Mouse (Mus musculus): ENCODE measurements around the gene Ahnak2.
"Not testable (repeated sequence)": the region's sequence is repeated elsewhere in the genome, so short reads cannot be mapped to it uniquely, and the experiment has no call there.

The Ahnak2 gene

GRCm38 (mm10) chr12:112821216-112821615 lies 18.8 kb upstream of the Ahnak2 start:
- no peak for DNase-seq (ENCODE audit: low read depth, low spot score)

DNA sequence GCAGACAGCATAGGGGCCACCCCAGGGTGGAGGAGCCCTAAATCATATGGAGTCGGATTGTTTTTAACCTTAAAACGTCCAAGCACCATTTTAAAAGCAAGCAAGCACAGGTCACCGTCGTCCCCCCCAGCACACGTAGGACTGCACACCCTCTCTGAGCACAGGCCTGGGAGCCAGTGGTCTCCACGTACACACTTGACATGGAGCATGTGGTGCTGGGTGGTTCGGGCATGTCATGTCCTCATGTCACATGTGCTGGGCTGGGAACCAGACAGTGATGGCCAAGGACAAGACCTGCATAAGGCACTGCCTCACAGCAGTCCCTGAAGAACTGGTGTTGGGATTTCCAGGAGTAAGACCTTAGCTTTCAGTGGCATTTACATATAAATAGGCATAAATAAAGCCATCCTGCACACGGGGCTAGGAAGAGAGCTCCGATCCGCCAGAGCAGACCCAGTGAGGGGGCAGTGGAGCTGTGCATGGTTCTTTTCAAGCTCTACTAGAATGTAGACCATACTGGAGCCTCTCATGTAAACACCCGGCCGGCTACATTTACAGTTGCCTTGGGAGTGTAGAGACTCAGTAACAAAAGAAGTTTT lies 18.0 kb upstream of the Ahnak2 start:
- DNase-seq (ENCODE audit: low read depth, low spot score), result no peak

DNA sequence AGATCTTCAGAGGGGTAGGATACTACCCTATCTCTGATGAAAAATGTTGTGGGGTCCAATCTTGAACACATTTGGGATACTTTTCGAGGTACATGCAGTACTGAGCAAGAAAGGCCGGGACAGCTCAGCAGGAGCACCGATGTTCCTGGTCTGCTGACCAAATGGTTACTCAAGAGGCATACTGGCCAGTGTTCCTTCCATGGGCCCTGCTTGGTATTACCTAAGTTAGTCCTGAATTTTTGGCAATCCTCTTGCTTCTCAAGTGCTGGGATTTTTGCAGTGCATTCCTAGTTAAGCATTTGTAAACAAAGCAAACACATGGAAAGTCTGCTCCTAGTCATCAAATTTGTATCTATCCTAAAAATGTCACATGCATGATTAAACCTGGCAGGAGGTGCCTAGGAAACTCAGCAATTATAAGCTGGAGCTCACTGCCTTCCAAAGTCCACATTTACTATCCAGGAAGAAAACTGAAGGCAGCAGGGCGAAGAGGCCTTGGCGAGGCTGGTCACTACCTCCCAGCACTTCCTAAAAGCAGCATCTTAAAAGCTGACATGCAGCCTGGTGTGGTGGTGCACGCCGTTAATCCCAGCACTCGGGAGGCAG lies 16.7 kb upstream of the Ahnak2 start:
- DNase-seq (ENCODE audit: low read depth, low spot score), result no peak

GRCm38 (mm10) chr12:112816866-112817265 lies 14.4 kb upstream of the Ahnak2 start:
- DNase-seq (ENCODE audit: low read depth, low spot score), result not testable (repeated sequence)

DNA sequence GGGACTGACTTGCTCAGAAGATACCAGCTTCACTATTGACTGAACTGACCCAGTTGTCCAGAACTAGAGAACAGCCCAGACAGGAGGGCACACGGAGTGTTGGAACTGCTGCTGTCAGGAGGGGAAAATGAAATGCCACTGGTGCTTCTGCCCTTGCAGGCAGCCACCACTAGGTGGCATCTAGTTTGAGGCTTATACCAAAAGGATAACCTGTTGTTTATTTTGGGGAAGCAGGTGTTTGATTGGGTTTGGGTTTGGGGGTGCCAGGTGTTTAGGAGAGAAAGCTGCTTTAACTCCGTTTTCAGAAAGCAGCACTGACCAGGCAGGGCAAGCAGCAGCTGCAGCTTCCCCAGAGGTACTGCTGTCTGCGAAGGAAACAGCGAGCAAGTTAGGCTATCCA lies 13.8 kb upstream of the Ahnak2 start:
- no peak for DNase-seq (ENCODE audit: low read depth, low spot score)

- DNase-seq (ENCODE audit: low read depth, low spot score), result no peak
Observed at GRCm38 (mm10) chr12:112814682-112815470, 12.4 kb upstream of the Ahnak2 start.

DNA sequence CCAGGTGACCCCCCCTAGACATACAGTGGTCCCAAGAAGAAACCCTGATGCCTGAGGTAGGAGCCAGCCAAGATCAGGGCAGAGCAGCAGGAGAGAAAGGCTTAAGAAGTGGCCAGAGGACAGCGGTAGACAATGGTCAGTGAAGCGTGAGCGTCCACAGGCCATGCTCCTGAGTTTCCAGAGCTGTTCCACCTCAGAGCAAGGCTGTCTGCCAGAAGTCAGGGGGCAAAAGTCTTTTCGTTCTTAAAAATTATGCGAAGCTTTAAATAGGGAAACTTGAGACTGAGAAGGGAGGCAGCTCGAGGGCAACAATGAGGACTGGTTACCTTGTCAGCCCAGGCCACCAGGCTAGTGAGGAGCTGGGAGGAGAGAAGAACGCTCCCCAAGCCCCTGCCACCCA lies 10.9 kb upstream of the Ahnak2 start:
- DNase-seq (ENCODE audit: low read depth, low spot score), result no peak

DNA sequence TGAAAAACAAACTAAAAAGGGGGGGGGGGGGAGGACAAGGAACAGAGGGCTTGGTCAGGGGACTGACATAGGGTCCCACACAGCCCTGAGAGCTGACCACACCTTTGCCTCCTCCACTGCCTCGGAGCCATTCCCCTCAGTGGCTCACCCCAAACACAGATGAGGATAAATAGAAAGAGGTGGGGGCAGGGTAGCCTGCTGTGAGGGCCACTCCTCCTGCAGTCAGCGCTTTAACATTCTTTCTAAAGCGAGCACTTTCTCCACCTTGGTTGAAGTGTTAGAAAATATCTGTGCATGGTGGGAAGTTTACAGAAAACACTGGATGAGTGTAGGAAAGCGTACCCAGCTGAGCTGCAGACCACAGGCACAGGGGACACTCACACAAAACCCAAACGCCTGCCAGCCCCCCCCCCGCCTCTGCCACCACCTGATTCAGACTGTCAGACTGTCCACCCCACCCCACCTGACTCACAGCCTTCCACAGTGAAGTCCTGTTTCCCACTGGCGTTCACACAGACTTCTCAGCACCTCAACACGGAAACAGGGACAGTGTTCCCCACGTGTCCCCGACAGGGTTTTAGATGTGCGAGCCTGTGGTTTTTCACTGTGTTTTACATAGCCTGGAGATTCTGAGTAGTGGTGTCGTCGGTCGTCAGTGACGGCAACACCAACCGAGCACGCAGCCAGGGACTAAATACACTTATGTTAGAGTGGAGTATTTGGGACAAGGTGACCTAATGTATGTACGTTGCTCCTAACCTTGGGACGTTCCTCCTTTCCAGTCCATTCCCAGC lies 7.8 kb upstream of the Ahnak2 start:
- DNase-seq (ENCODE audit: low read depth, low spot score), result no peak

DNA sequence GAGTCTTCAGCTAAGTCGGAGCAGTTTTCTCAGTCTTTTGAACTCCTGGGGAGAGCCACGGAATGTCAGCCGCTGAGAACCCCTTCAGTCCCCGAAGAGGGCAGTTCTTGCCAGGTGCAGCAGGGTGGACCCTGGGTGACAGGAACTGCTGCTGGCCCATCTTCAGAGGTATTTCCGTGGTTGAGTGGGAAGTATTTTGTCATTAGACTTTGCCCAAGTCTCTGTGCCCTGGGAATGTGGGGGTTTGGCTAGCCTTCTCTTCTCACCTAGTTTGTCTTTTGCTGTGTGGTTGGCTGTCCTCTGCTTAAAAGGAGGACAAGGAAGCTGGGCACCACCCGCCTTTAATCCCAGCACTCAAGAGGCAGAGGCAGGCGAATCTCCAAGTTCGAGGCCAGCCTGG lies 7.2 kb upstream of the Ahnak2 start:
- no peak for DNase-seq (ENCODE audit: low read depth, low spot score)

DNA sequence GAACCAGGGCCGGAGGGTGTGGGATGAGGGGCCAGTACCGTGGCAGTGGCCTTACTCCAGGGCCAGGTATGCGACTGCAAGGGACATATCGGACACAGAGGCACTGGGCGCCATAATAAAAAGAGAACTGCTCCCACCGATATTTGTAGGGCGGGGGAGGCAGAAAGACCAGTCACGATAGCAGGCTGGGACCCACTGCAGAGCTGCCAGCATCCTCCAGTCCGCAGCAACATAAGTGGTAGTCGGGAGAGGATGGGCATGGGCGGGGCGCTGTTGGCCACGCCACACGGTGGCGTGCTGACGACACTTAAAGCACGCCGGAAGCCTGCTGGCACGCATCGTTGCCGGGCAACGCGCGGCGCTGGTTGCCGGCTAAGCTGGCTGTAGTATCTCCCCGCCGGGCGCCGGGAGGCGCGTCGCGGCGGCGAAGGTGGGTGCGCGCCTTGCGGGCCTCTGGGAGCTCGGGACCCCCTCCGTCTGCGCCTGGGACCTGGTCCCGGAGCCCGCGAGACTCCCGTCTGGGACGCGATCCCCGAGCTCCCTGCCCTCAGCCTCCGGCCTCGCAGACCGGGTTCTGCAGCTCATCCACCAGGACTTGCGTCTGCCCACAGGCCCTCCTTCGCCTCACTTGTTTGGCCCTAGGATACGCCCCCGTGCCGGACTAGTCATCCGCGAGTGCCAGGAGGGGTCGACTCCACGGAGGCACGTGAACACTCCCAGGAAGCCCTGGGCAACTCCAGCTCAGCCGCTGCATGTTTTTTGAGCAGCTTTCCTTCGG lies 6.3 kb upstream of the Ahnak2 start, which contains the start of gene Clba1:
Gene Clba1, plus strand, starts transcription at position 351 of the 778 bp plus-strand sequence.
- peak; percentile 92 for DNase-seq (ENCODE audit: low read depth, low spot score)

- no peak for DNase-seq (ENCODE audit: low read depth, low spot score)
Observed at GRCm38 (mm10) chr12:112808212-112808586, 5.7 kb upstream of the Ahnak2 start.

GRCm38 (mm10) chr12:112807796-112808195 lies 5.3 kb upstream of the Ahnak2 start:
- DNase-seq (ENCODE audit: low read depth, low spot score), result no peak

DNA sequence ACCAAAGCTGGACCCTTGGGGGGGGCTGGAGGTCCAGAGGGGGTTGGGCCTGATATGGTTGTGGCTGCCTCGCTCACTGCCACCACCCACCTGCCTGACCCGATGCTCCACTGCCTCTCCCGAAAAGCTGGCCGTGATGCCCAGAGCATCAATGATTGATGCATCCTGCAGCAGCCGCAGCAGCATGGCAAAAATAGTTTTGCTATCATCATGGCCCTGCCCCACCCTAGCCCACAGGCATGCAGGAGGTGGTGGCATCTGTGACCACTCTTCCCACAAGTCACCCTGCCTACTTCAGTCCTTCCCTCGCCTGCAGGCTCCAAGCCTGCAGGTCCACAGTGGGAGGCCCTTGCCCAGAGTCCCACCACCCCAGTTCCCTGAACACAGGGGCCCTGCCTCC lies 3.6 kb upstream of the Ahnak2 start:
- DNase-seq (ENCODE audit: low read depth, low spot score), result no peak

- DNase-seq (ENCODE audit: low read depth, low spot score), result no peak
Observed at GRCm38 (mm10) chr12:112804046-112804445, 1.6 kb upstream of the Ahnak2 start.

- DNase-seq (ENCODE audit: low read depth, low spot score), result no peak
Observed at GRCm38 (mm10) chr12:112802917-112803316, 460 bp upstream of the Ahnak2 start.

GRCm38 (mm10) chr12:112800476-112800875 lies 2.0 kb downstream of the Ahnak2 start:
- no peak for DNase-seq (ENCODE audit: low read depth, low spot score)

GRCm38 (mm10) chr12:112799237-112799970 lies 3.1 kb downstream of the Ahnak2 start:
- DNase-seq (ENCODE audit: low read depth, low spot score), result no peak

DNA sequence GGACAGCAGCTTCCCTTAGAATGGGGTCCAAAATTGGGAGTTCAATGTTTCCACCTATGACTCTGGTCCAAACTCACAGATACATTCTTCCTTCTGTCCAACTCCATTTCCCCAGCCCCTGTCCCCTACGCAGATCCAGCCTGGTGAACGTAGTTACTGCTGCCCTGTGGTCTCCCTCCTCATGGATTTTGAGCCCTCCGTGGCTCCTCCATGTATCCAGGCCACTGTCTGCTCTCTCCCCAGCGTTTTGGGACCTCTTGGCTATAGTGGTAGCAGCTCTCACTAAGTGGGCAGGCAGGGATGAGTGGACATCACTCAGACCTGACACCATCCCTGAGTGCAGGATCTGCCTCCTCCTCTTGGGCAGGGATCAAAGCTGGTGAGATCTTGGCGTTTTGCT lies 3.7 kb downstream of the Ahnak2 start:
- no peak for DNase-seq (ENCODE audit: low read depth, low spot score)

- DNase-seq (ENCODE audit: low read depth, low spot score), result no peak
Observed at GRCm38 (mm10) chr12:112798332-112798681, 4.2 kb downstream of the Ahnak2 start.

DNA sequence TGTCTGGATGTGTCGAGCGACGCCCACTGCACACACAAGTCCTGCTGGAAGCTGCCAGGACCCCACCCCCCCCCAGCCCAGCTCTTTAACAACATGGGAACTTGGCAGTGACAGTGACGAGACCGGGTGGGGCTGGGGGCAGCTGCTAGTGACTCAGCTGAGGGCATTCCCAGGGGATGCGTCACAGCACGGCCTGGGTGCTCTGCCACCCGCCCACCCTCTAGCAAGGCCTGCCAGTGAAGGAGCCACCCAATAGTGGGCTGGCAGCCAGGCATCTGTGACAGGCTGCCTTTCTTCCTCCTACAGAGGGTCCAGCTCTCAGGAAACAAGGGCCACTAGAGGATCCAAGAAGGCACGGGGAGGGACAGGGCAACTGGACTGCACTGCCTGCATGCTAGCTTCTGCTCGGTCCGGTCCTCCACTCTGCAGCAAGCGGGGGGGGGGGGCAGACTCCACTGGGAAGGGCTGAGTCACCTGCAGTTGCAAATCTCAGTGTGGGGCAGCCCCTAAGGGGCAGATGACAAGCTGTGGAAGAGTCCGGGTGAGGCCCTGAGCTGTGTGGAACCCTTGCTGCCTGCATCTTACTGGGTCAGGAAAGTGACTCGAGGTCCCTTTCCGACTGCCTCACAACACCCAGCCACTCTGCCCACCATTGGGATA lies 4.7 kb downstream of the Ahnak2 start:
- DNase-seq (ENCODE audit: low read depth, low spot score), result peak; percentile 57
